Mouse (Mus musculus) layer of hippocampus, adult 8-10 months (tissue): Measurements from ENCODE around the gene Gss. TPM values are rescaled to one million over a fixed set of nuclear protein-coding genes. Genes with fewer than 3 reads are reported as not detected.
A peak's percentile ranks its signal among the peaks of the same experiment; 100 is the strongest.

Source experiments
- DNase-seq, 2 experiments: peaks; one replicate each; pipeline ENCODE4 v3.0.0; 2022; ENCODE audit warnings: low spot score in 2 of 2
- microRNA-seq, 2 experiments: library from miRNA; unstranded; fragments of <30 nt; microRNA quantifications; one replicate each; pipeline ENCODE4 v1.2.0; 2022
- total RNA-seq, 4 experiments: library from RNA; stranded (reverse); gene quantifications; 2 replicates each; pipeline ENCODE4 v1.2.4; 2022

The Gss gene
- total RNA-seq, 4 experiments from 2014 or later, result 21.4 to 26.8 (median 22.2) TPM

- DNase-seq, result peak; percentile 98 to 99
These were observed 74.9 kb downstream of the Gss start, which contains the start of the genes Acss2 and Ggt7 for GRCm38 (mm10) chr2:155517455-155518423. Gene Acss2, plus strand, starts transcription at chr2:155517948. Gene Ggt7, minus strand, starts transcription at chr2:155518237.

- peak; percentile 71 to 74 for DNase-seq
These were observed 76.7 kb downstream of the Gss start for GRCm38 (mm10) chr2:155515941-155516340.

GRCm38 (mm10) chr2:155514666-155515065 is 77.9 kb downstream of the Gss start:
- peak; percentile 83 to 87 for DNase-seq

GRCm38 (mm10) chr2:155513543-155513942 is 79.1 kb downstream of the Gss start:
- DNase-seq, result no peak

Small RNA genes within 50 kb of the gene (microRNA-seq; reads per million reads assigned to microRNA genes)
- gene Mir499, result 14.4 to 14.7 reads per million in 2 experiments

Other genes with a start within 250 kb of the Gss start
- 10 to 100 TPM; 27.7 to 32.6 (median 30.2) TPM for gene Pigu, start 235.4 kb downstream of the Gss start, total RNA-seq
- gene Trp53inp2, start 211.8 kb downstream of the Gss start, total RNA-seq, result 100 to 1,000 TPM; 108 to 119 (median 111) TPM
- 10 to 100 TPM; 58.1 to 63.8 (median 62.3) TPM for gene Ncoa6, start 118.9 kb downstream of the Gss start, total RNA-seq
- gene Acss2, start 74.9 kb downstream of the Gss start, total RNA-seq, result 10 to 100 TPM; 61.2 to 72.6 (median 61.8) TPM
- gene Ggt7, start 74.6 kb downstream of the Gss start, total RNA-seq, result 100 to 1,000 TPM; 112 to 119 (median 115) TPM
- 1 to 10 TPM; 2.6 to 6.0 (median 4.5) TPM for gene Myh7b, start 18.4 kb upstream of the Gss start, total RNA-seq
- 100 to 1,000 TPM; 158 to 175 (median 167) TPM for gene Trpc4ap, start 99.6 kb upstream of the Gss start, total RNA-seq
- 10 to 100 TPM; 23.9 to 33.5 (median 27.8) TPM for gene Edem2, start 136.7 kb upstream of the Gss start, total RNA-seq
- not detected for gene Gm17581, start 143.1 kb upstream of the Gss start, total RNA-seq
- gene Procr, start 158.3 kb upstream of the Gss start, total RNA-seq, result 1 to 10 TPM in 3 of 4 experiments, under 1 TPM in 1; 0.85 to 2.6 (median 1.3) TPM
- gene Mmp24, start 182.5 kb upstream of the Gss start, total RNA-seq, result 10 to 100 TPM; 30.6 to 40.1 (median 35.6) TPM
- gene BC029722, start 226.6 kb upstream of the Gss start, total RNA-seq, result 10 to 100 TPM; 54.2 to 56.6 (median 55.9) TPM
- gene Eif6, start 234.1 kb upstream of the Gss start, total RNA-seq, result 10 to 100 TPM; 53.8 to 72.8 (median 66.9) TPM
- not detected for gene Fam83c, start 242.0 kb upstream of the Gss start, total RNA-seq